Mouse (Mus musculus) stomach, embryonic 15.5 days (tissue): ENCODE results near the gene Fam171a2. TPM values are rescaled to one million over a fixed set of nuclear protein-coding genes. Genes with fewer than 3 reads are reported as not detected.
A peak's percentile ranks its signal among the peaks of the same experiment; 100 is the strongest.

Experiments used
- ATAC-seq: fragments of 200-750 bp; cut with Nextera tagmentation; 2 replicates; pipeline ENCODE4 v1.8.0; 2017; ENCODE audit warnings: low read depth, moderate number of reproducible peaks, moderate TSS enrichment; ENCODE audit not compliant: insufficient read depth, low FRiP score
- H3K27ac ChIP-seq: fragments of 300-500 bp; sonication (generic); 2 replicates; pipeline ENCODE4 v1.5.1; 2015; ENCODE audit warnings: mild to moderate bottlenecking, inconsistent platforms
- H3K27me3 ChIP-seq: fragments of 300-500 bp; sonication (generic); replicated peaks from 2 replicates; pipeline ENCODE4 v1.6.1; 2015; ENCODE audit warnings: inconsistent platforms
- H3K36me3 ChIP-seq: fragments of 300-500 bp; sonication (generic); 2 replicates; pipeline ENCODE4 v1.6.1; 2015; ENCODE audit warnings: inconsistent platforms
- H3K4me1 ChIP-seq: fragments of 300-500 bp; sonication (generic); 2 replicates; pipeline ENCODE4 v1.6.1; 2015; ENCODE audit warnings: inconsistent platforms
- H3K4me2 ChIP-seq: fragments of 300-500 bp; sonication (generic); 2 replicates; pipeline ENCODE4 v1.6.1; 2015; ENCODE audit warnings: mild to moderate bottlenecking, inconsistent platforms
- H3K4me3 ChIP-seq: fragments of 300-500 bp; sonication (generic); replicated peaks from 2 replicates; pipeline ENCODE4 v1.5.1; 2015; ENCODE audit warnings: inconsistent platforms
- H3K9ac ChIP-seq: fragments of 300-500 bp; sonication (generic); 2 replicates; pipeline ENCODE4 v1.6.1; 2015; ENCODE audit warnings: inconsistent platforms
- H3K9me3 ChIP-seq: fragments of 300-500 bp; sonication (generic); 2 replicates; pipeline ENCODE4 v1.6.1; 2016; ENCODE audit warnings: inconsistent platforms
- WGBS: fragments of 180-500 bp; shearing (Covaris S2); methylation state at CpG from one replicate; pipeline ENCODE4 v1.1.7; 2015; 5-methylcytosine and 5-hydroxymethylcytosine counted together
- polyA plus RNA-seq: library from polyadenylated mRNA; unstranded; fragments of >200 nt; fragmentation: Nextera tagmentation; extraction: Ambion mirVana; gene quantifications from 2 replicates; pipeline ENCODE4 v1.2.1, GENCODE M21; 2015

Fam171a2 gene
- polyA plus RNA-seq, 1 experiment from 2014 or later = 5.5 TPM

DNA sequence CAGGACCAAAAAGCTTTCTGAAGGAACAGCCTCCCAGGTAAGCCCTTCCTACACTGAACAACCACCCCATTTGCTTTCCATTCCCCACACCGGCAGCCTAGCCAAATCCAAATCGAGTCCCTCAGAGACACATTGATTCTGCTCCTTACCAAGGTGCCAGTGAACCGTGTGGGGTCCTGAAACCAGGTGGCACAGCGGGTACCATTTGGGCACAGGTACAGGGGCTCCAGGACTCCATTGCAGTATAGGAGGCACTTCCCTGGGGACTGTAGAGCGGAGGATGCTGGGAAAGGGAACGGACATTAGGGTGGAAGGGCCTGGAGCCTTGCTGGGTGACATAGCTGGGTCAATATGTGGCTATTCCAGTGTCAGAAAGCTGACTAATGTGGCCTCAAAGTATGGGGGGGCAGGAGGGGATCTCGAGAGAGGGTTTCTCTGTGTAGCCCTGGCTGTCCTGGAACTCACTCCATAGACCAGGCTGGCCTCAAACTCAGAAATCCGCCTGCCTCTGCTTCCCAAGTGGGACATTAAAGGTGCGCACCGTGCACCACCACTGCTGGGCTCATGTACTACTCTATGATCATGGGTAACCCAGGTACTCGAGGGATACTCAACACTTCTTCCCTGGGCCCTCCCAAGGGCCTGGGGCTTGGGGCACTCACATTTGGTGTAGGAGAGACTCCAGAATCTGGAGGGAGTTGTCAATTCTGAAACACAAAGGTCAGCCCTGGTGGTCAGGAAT, 41.8 kb downstream of the Fam171a2 start:
- Histone ChIP-seq H3K4me2 (peak overlapping the region; percentile 86), H3K4me3 (peak overlapping the region; percentile 90), H3K9me3 (no peaks in the 10 kb centered on the region), H3K27me3 (peaks cover 5% of the 10 kb centered on the region; the same call in 1 of the 2 replicates), H3K9ac (peak overlapping the region; percentile 86; the same call in 1 of the 2 replicates), H3K27ac (no peak overlapping the region), H3K36me3 (peaks cover 19% of the 10 kb centered on the region), H3K4me1 (peaks cover 18% of the 10 kb centered on the region)
- no peak for ATAC-seq
- 83% methylated on average over 11 of the region's 11 CpGs for WGBS

DNA sequence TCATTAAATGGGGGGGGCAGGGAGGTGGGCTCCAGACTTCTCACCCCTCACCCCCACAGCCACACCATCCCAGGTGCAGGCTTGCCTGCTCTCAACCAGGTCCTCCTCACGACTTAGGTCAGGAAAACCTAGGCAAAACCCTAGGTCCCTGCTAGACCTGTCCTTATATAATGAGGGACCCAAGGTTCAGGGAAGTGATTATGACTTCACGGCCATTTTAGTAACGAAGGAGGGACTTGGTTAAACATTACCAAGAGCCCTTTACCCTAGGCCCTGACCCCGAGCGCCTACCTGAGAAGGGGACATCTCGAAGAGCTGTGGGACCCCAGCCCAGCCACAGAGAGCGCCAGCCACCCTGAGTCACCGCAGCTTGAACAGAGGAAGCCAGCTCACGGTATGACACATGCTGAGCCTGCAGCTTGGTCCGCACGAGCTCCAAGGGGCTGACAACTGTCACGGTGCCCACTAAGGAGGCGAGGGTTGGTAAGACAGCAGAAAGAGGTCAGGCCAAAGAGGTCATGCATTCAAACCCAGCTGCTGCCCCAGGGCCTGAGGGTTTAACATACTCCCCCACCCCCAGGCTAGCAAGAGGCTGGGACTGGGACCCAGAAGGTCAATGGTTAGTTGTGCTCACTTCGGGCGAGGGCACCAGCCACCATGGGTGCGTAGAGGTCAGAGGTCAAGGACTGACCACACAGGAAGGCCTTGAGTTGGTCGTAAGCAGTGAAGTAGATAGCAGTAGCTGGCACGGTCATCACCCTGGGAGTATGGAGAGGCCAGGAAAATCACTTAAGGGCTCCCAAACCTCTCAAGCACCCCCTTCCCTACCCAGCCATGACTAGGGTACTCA, 43.1 kb downstream of the Fam171a2 start:
- no peak overlapping the region for H3K9ac ChIP-seq
- H3K36me3 ChIP-seq = peaks cover 19% of the 10 kb centered on the region
- peaks cover 28% of the 10 kb centered on the region for H3K4me1 ChIP-seq
- no peaks in the 10 kb centered on the region for H3K9me3 ChIP-seq
- H3K4me2 ChIP-seq = no peak overlapping the region
- WGBS = 76% methylated on average over 18 of the region's 18 CpGs
- no peak for ATAC-seq
- H3K27ac ChIP-seq = no peak overlapping the region
- no peak overlapping the region for H3K4me3 ChIP-seq
- H3K27me3 ChIP-seq = peaks cover 11% of the 10 kb centered on the region

DNA sequence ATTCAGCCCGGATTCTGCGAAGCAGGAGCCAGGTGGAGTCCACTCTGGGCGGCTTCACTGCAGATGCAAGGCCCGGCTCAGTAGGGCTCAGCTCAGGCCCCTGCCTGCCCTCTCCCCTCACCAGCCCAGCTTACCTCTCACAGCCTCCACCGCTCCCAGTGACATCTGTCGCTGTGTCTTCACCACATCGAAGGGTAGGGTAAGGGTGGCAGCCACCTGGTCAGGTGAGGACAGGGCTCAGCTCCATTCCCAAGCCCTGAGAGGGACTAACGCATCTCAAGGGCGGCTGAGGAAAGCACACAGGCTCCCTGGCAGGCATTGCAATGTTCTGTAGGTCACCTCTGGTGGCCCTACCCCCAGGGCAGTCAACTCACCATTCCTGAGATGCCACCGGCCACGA, 43.8 kb downstream of the Fam171a2 start:
- ATAC-seq = no peak
- no peaks in the 10 kb centered on the region for H3K9me3 ChIP-seq
- H3K27me3 ChIP-seq = peaks cover 18% of the 10 kb centered on the region
- WGBS = 93% methylated on average over 11 of the region's 11 CpGs
- no peak overlapping the region for H3K4me2 ChIP-seq
- peaks cover 19% of the 10 kb centered on the region for H3K36me3 ChIP-seq
- no peak overlapping the region for H3K9ac ChIP-seq
- peaks cover 29% of the 10 kb centered on the region for H3K4me1 ChIP-seq
- no peak overlapping the region for H3K4me3 ChIP-seq
- H3K27ac ChIP-seq = no peak overlapping the region

DNA sequence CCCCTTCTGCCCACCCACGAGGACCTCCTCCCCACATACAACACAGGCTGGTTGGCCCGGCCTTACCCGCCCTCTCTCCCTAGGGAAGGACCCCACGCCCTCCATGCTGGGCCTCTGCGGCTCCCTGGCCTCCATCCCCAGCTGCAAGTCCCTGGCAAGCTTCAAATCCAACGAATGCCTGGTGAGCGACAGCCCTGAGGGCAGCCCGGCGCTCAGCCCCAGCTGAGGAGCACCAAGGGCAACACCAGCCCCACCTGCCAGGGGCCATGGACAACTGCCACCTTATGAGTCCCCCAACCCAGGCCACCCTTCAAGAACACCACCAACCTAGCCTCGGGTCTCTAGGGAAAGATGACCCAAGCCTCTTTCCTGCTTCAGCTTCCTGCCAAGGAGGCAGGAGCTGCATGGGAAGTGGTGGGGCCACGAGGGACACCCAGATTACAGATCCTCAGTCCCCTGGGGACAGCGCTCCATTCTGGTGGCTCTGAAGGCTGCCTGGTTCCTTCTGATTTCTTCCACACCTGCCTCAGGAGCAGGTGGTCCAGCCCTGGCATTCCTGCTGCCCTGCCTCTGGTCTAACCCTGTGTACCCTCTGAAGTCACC, 45.5 kb downstream of the Fam171a2 start:
- Histone ChIP-seq H3K4me2 (no peak overlapping the region), H3K27ac (no peak overlapping the region), H3K27me3 (peaks cover 27% of the 10 kb centered on the region), H3K4me3 (no peak overlapping the region), H3K4me1 (peaks cover 34% of the 10 kb centered on the region), H3K36me3 (peaks cover 19% of the 10 kb centered on the region), H3K9me3 (no peaks in the 10 kb centered on the region), H3K9ac (no peak overlapping the region)
- no peak for ATAC-seq
- WGBS = 65% methylated on average over 12 of the region's 12 CpGs

DNA sequence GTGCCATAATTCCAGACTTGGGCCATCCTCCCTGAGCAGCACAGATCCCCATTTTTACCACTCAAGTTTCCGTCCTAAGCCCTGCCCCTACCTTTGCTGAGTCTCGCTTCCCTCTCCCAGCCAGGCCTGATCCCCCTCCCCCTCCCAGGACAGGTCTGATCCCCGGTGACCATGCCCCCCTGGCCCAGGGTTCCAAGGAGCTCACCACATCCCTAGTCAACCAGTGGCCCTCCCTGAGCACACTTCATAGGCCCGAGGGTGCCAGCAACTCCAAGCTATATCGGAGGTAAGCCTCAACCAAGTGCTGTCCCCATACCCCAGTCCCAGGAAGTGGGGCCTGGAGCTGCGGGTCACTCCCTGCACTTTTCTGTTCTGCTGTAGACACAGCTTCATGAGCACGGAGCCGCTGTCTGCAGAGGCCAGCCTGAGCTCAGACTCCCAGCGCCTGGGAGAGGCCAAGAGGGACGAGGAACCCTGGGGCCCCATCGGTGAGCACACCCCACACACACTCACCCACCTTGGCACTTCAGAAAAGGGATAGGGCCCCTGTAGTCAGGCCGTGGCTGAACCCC, 46.9 kb downstream of the Fam171a2 start:
- no peak overlapping the region for H3K4me3 ChIP-seq
- H3K9ac ChIP-seq = no peak overlapping the region
- H3K4me2 ChIP-seq = no peak overlapping the region
- H3K36me3 ChIP-seq = peaks cover 19% of the 10 kb centered on the region
- H3K4me1 ChIP-seq = peaks cover 24% of the 10 kb centered on the region
- peaks cover 35% of the 10 kb centered on the region for H3K27me3 ChIP-seq
- no peak overlapping the region for H3K27ac ChIP-seq
- no peaks in the 10 kb centered on the region for H3K9me3 ChIP-seq
- 28% methylated on average over 12 of the region's 12 CpGs for whole genome bisulfite sequencing
- ATAC-seq = no peak

DNA sequence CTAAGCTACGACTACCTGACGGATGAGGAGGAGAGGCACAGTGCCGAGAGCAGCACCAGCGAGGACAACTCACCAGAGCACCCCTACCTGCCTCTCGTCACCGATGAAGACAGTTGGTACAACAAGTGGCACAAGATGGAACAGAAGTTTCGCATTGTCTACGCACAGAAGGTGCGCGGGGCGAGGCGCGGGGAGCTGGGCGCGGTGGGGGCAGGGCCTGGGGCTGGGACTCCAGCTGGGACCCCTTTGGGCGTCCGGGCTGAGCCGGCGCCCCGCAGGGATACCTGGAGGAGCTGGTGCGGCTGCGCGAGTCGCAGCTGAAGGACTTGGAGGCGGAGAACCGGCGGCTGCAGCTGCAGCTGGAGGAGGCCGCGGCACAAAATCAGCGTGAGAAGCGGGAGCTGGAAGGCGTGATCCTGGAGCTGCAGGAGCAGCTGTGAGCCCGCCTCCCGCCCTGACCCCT, 47.8 kb downstream of the Fam171a2 start:
- Histone ChIP-seq H3K27me3 (peaks cover 37% of the 10 kb centered on the region), H3K27ac (no peak overlapping the region), H3K4me3 (peak overlapping the region; percentile 20), H3K4me1 (peaks cover 21% of the 10 kb centered on the region), H3K9ac (no peak overlapping the region), H3K9me3 (no peaks in the 10 kb centered on the region), H3K36me3 (peaks cover 19% of the 10 kb centered on the region), H3K4me2 (peak overlapping the region; percentile 59)
- no peak for ATAC-seq
- under 1% methylated on average over 33 of the region's 34 CpGs for WGBS

DNA sequence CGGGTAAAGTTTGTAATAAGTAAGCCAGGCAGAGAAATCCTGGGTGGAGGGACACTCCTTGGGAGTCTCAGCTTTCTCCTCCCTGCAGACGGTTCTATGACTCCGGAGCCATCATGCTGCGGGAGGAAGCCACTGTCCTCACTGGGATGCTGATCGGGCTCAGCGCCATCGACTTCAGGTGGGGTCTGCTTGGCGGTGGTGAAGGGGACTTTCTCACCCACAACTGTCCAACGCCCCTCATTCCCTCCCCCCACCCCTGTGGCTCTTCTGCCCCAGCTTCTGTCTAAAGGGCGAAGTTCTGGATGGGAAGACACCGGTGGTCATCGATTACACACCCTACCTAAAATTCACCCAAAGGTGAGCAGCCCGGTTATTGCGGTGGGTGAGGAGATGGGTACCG, 48.4 kb downstream of the Fam171a2 start:
- WGBS = 18% methylated on average over 15 of the region's 15 CpGs
- Histone ChIP-seq H3K27me3 (peaks cover 40% of the 10 kb centered on the region), H3K27ac (no peak overlapping the region), H3K9ac (no peak overlapping the region), H3K36me3 (peaks cover 16% of the 10 kb centered on the region), H3K4me2 (peak overlapping the region; percentile 59), H3K4me1 (peaks cover 22% of the 10 kb centered on the region), H3K9me3 (no peaks in the 10 kb centered on the region), H3K4me3 (peak overlapping the region; percentile 20; the same call in 1 of the 2 replicates)
- no peak for ATAC-seq

DNA sequence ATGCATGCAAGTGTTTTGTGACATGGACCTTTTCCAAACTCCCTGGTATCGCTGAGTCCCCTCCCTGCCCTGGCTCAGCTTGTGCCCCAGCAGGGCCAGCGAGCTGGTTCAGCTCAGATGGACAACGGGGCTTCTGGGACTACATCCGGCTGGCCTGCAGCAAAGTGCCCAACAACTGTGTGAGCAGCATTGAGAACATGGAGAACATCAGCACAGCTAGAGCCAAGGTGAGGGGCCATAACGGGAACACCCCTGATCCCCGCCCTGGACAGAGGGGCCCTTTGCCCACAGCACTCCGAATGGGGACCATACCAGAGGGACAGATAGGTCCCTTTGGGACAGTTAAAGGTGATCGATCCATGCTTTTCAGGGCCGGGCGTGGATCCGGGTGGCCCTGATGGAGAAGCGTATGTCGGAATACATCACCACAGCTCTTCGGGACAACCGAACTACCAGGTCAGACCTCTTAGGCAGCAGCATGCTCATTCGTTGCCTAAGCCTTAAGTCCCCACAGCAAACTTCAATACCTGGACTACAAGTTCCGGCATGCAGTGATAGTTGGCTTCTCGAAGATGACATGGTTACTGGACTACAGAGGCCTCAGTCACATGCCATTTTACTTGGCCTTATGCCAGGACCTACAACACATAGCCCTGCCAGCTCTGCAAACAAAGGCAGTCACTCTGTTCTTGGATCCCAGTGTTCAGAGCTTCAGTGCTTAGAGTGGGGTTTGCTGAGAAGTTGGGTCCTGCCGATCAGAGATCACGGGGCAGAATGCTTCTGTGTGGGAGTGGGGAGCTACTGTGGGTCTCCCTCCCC, 49.3 kb downstream of the Fam171a2 start:
- H3K36me3 ChIP-seq = peaks cover 7% of the 10 kb centered on the region
- no peak overlapping the region for H3K4me2 ChIP-seq
- H3K9ac ChIP-seq = no peak overlapping the region
- 73% methylated on average over 20 of the region's 20 CpGs for WGBS
- H3K27me3 ChIP-seq = peaks cover 40% of the 10 kb centered on the region
- peaks cover 31% of the 10 kb centered on the region for H3K4me1 ChIP-seq
- H3K27ac ChIP-seq = no peak overlapping the region
- no peaks in the 10 kb centered on the region for H3K9me3 ChIP-seq
- no peak for ATAC-seq
- H3K4me3 ChIP-seq = no peak overlapping the region

DNA sequence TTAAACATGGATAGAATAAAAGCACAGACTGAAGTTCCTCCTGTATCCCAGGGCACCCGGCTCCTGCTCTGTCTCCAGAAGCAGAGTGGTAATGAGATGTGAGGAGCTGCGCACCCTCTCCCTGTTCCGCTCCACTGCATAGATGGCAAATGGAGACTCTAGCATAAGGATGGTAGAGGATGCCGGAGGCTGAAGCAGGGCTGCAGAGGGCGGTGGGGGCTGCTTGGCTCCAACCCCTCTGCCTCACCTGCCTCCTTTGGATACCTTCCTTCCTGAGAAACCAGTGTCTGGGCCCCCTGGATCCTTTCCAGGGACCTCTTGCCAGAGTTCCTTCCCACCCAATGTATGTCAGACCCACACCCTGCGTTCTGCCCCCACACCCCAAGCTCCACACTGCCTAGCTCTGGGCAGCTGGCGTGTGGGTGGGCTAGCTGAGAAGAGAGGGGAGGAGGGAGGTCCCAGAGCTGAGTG, 50.8 kb downstream of the Fam171a2 start:
- H3K4me3 ChIP-seq = no peak overlapping the region
- no peak overlapping the region for H3K4me2 ChIP-seq
- no peaks in the 10 kb centered on the region for H3K9me3 ChIP-seq
- WGBS = 75% methylated on average over 7 of the region's 7 CpGs
- H3K4me1 ChIP-seq = peaks cover 38% of the 10 kb centered on the region
- H3K36me3 ChIP-seq = no peaks in the 10 kb centered on the region
- ATAC-seq = no peak
- H3K27ac ChIP-seq = no peak overlapping the region
- no peak overlapping the region for H3K9ac ChIP-seq
- H3K27me3 ChIP-seq = peaks cover 39% of the 10 kb centered on the region

DNA sequence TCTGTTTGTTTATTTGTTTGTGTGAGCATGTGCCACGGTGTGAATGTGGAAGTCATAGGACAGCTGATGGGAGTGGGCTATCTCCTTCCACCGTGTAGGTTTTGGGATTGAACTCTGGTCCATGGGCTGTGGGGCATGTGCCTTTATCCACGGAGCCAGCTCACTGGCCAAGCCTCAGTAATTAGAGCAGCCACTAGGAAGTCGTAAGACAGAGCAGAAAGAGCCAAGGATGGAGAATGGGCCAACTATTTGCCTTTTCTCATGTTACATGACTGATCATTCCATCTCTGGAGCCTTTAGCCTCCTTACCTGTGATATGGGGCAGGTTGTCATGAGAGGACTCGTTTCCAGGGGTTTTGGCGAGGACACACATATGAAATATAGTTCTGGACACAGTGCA, 51.2 kb downstream of the Fam171a2 start:
- Histone ChIP-seq H3K27me3 (peaks cover 35% of the 10 kb centered on the region), H3K9ac (no peak overlapping the region), H3K27ac (no peak overlapping the region), H3K9me3 (no peaks in the 10 kb centered on the region), H3K4me2 (no peak overlapping the region), H3K36me3 (no peaks in the 10 kb centered on the region), H3K4me1 (peaks cover 38% of the 10 kb centered on the region), H3K4me3 (no peak overlapping the region)
- 58% methylated on average over 6 of the region's 6 CpGs for WGBS
- ATAC-seq = no peak

DNA sequence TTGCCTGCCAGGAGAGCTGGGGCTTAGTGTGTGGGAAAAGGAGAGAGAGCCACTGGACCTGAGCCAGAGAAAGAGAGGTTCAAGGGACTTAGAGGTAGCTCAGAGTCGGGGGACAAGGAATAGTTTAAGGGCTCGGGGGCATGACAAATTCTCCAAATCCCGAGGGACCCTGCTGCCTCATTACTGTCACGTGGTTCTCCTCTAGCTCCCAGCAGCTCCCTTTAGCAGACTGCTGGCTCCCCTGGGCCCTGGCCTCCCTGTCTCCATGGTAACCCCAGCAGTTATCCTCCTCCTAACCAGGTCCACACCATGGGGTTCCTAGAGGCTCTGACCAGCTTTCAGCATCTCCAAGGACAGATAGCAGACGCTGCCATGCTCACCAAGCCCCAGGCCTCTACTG, 52.2 kb downstream of the Fam171a2 start:
- 7% methylated on average over 5 of the region's 5 CpGs for WGBS
- Histone ChIP-seq H3K4me1 (peaks cover 36% of the 10 kb centered on the region), H3K36me3 (no peaks in the 10 kb centered on the region), H3K27me3 (peaks cover 35% of the 10 kb centered on the region), H3K27ac (no peak overlapping the region), H3K9ac (no peak overlapping the region), H3K9me3 (no peaks in the 10 kb centered on the region), H3K4me2 (no peak overlapping the region), H3K4me3 (no peak overlapping the region)
- no peak for ATAC-seq
